Mouse (Mus musculus) brain, embryonic 14.5 days (tissue): ENCODE data around the gene Pibf1.

Source experiments
- CTCF ChIP-seq: fragments of 200-500 bp; IDR thresholded peaks from 2 replicates; pipeline ENCODE4 v1.5.1; 2012; ENCODE audit warnings: inconsistent platforms, mild to moderate bottlenecking, moderate library complexity, borderline replicate concordance; ENCODE audit not compliant: insufficient read depth, insufficient read length; ENCODE audit errors: extremely low read depth
- POLR2A ChIP-seq: fragments of 200-500 bp; IDR thresholded peaks from 2 replicates; pipeline ENCODE4 v1.6.1; 2012; ENCODE audit warnings: mild to moderate bottlenecking, inconsistent platforms, borderline replicate concordance; ENCODE audit not compliant: poor library complexity, insufficient read depth, insufficient read length, severe bottlenecking; ENCODE audit errors: extremely low read depth

DNA sequence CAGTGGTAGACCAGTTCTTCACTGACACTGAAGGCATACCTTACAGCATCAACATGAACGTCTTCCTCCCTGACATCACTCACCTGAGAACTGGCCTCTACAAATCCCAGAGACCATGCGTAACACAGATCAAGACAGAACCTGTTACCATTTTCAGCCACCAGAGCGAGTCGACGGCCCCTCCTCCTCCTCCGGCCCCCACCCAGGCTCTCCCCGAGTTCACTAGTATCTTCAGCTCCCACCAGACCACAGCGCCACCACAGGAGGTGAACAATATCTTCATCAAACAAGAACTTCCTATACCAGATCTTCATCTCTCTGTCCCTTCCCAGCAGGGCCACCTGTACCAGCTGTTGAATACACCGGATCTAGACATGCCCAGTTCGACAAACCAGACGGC, 202.2 kb downstream of the Pibf1 start:
- TF ChIP-seq CTCF, result no peak
- TF ChIP-seq POLR2A, result no peak
